Mouse (Mus musculus): ENCODE results near the gene Pet100.

DNA sequence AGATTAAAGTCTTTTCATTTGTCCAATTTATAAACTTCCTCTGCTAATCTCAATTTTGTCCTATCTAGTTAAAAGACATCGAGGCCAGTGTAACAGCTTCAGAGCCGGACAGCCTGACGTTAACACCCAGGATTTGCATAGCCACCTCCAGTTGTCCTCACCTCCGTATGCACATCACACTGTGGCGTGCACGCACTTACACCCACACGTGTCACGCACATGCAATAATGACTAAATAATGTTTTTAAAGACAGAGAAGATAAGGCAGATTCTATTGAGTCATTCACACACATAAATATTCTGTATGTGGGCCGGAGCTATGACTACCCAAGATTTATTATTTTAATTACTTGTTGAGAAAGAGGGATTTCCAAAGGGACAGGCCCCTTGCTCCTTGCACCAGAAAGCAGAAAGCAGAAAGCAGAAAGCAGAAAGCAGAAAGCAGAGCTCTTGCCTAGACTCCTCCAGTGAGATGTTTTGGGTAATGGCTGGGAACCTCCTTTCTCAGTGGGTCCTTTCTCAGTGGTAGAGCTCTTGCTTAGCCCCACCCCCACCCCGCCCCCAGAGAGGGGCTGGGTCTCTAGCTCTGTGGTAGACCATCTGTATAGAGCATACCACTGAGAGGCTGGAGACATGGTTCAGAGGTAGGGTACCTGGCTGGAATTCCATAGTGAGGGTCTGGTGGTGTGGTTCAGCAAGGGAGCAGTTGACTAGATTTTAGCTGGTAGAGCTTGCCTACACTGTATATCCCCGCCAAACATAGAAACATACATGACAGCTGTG lies 33.6 kb downstream of the Pet100 start:
- no peak for TF ChIP-seq CTCF (IDR thresholded peaks at IDR 0.05; ENCODE audit: extremely low read depth, insufficient read depth, low read length)
- TF ChIP-seq POLR2A (IDR thresholded peaks at IDR 0.05; ENCODE audit: extremely low read depth, insufficient read depth, low read length): no peak

Data from cortical plate, adult 2 months (tissue).